Comparison of ENCODE assay signal across 17 mouse cellular contexts in the genomic region with DNA sequence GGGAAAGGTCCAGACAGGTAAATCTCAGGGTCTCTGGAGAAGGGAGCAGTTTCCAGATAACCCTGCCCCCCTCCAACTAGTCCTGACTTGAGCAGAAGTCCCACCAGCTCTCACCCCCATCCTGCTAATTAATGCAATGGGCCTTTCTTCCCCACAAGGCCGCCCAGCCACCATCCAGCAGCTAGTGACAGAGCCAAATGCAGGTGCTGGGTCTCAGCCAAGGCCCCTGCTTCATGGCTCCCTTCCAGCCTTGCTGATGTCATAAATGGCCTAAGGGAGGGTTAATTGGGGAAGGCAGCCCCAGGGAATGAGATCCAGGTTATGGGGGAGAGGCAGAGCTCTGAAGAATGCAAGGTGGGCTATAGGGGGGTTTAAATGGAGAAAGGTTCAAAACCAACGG. TPM values are rescaled to one million over a fixed set of nuclear protein-coding genes. Genes with fewer than 3 reads are reported as not detected.
DNase-seq lines count a peak whose midpoint lies in the region; ATAC-seq and TF ChIP-seq lines count a peak whose summit lies in the region.
"Had no signal": no experiment of that assay in that cellular context is flagged by ENCODE, and none has a peak within 500 bp of the region (broad histone marks: within the 10 kb centered on the region; RNA-seq: fewer than 3 reads in every experiment).

No protein-coding gene starts in this region.

- TF ChIP-seq CTCF in brain, embryonic 14.5 days (IDR thresholded peaks at IDR 0.05; ENCODE audit: borderline replicate concordance, extremely low read depth, insufficient read depth, insufficient read length) = no peak

- peak; percentile 39 for DNase-seq in heart, postnatal 4 days
- no peak for DNase-seq in heart, adult 8-10 months (ENCODE audit: low spot score)
- peak; percentile 53 for DNase-seq in Muller cell, postnatal 12 days (ENCODE audit: inconsistent ontology term)
- peak; percentile 93 for DNase-seq in brain, embryonic 14.5 days (ENCODE audit: low read depth)
- peak; percentile 10 for DNase-seq in limb, embryonic 14.5 days (ENCODE audit: low spot score)
- DNase-seq in heart, postnatal 25 days (ENCODE audit: low spot score) = no peak
- DNase-seq in gastrocnemius, postnatal 36 days = no peak
- DNase-seq in thymus, adult 18-20 months = no peak
- DNase-seq: heart, adult 11 months; heart, postnatal 14 days; thymus, postnatal 36 days had no signal

- no peak overlapping the region for H3K4me2 ChIP-seq in limb, embryonic 14.5 days (replicated peaks; ENCODE audit: low read depth, low read length, severe bottlenecking)
- H3K4me2 ChIP-seq: neural tube, embryonic 12.5 days had no signal

- H3K4me1 ChIP-seq in limb, embryonic 14.5 days (ENCODE audit: control insufficient read depth, insufficient read depth, low read length) = peaks cover 13% of the 10 kb centered on the region

- H3K9ac ChIP-seq in limb, embryonic 14.5 days (ENCODE audit: low read depth, low read length, severe bottlenecking) = no peak overlapping the region
- H3K9ac ChIP-seq: liver, embryonic 14.5 days; neural tube, embryonic 12.5 days had no signal

- no peak overlapping the region for H3K27ac ChIP-seq in limb, embryonic 14.5 days (replicated peaks; ENCODE audit: low read depth, low read length)
- H3K27ac ChIP-seq: kidney, postnatal 0 days; left cerebral cortex, adult 2 months; liver, embryonic 14.5 days; neural tube, embryonic 12.5 days had no signal

- H3K4me3 ChIP-seq in limb, embryonic 14.5 days (replicated peaks; ENCODE audit: low read length) = no peak overlapping the region
- H3K4me3 ChIP-seq: left cerebral cortex, adult 2 months; neural tube, embryonic 12.5 days had no signal

- H3K27me3 ChIP-seq in limb, embryonic 14.5 days (ENCODE audit: control insufficient read depth, insufficient read depth, low read length) = no peaks in the 10 kb centered on the region
- H3K27me3 ChIP-seq: neural tube, embryonic 12.5 days had no signal

- TF ChIP-seq POLR2A in brain, embryonic 14.5 days (IDR thresholded peaks at IDR 0.05; ENCODE audit: borderline replicate concordance, extremely low read depth, insufficient read depth, insufficient read length, poor library complexity, severe bottlenecking) = no peak
- no peak for TF ChIP-seq POLR2A in limb, embryonic 14.5 days (IDR thresholded peaks at IDR 0.05; ENCODE audit: borderline replicate concordance, extremely low read depth, insufficient read depth, insufficient read length)

- WGBS in limb, embryonic 14.5 days = 8% methylated on average over 2 of the region's 2 CpGs

- H3K36me3 ChIP-seq in limb, embryonic 14.5 days (ENCODE audit: control insufficient read depth, insufficient read depth, low read length) = no peaks in the 10 kb centered on the region
- H3K36me3 ChIP-seq: neural tube, embryonic 12.5 days had no signal

- intact Hi-C loops in heart, postnatal 25 days (cut with DNase I) = no loop called here
- intact Hi-C loops in gastrocnemius, postnatal 36 days (cut with DNase I) = loop anchor here (5.0 kb wide), 1 partner anchor 280 kb away; no protein-coding TSS in a partner anchor

- no peaks in the 10 kb centered on the region for H3K9me3 ChIP-seq in limb, embryonic 14.5 days (ENCODE audit: control insufficient read depth, low read length)
- H3K9me3 ChIP-seq: neural tube, embryonic 12.5 days had no signal

- peak; percentile 3; the same call in 1 of the 2 replicates for ATAC-seq in limb, embryonic 14.5 days (ENCODE audit: low FRiP score, low read depth)

RNA-seq across cellular contexts. Expression of a gene that starts 32.4 kb away (rescaled TPM):
- 1 to 10 TPM; 1.4 TPM for total RNA-seq in heart, postnatal 4 days (2021)
- 1 to 10 TPM; 2.1 to 3.7 (median 3.2) TPM for total RNA-seq in heart, adult 8-10 months (2022)
- 131 and 176 TPM in 2 replicates for polyA plus RNA-seq in brain, embryonic 14.5 days (2012; rRNA removed)
- polyA plus RNA-seq in limb, embryonic 14.5 days (2012; rRNA removed) = 38.0 and 41.4 TPM in 2 replicates
- 44.8 and 47.8 TPM in 2 replicates for polyA plus RNA-seq in limb, embryonic 14.5 days (2014; fragmentation: Nextera tagmentation; extraction: Ambion mirVana)
- total RNA-seq in heart, postnatal 25 days (2021) = 1 to 10 TPM; 2.4 to 2.6 TPM
- 1 to 10 TPM; 2.3 to 2.8 TPM for total RNA-seq in gastrocnemius, postnatal 36 days (2021)
- total RNA-seq: MEL had no signal

RNA-seq across cellular contexts. Expression of a gene that starts 59.4 kb away (rescaled TPM):
- under 1 TPM; 0.74 to 0.77 TPM for total RNA-seq in heart, postnatal 4 days (2021)
- 1 to 10 TPM; 2.1 to 5.0 (median 2.9) TPM for total RNA-seq in heart, adult 8-10 months (2022)
- polyA plus RNA-seq in brain, embryonic 14.5 days (2012; rRNA removed) = 22.3 and 25.0 TPM in 2 replicates
- polyA plus RNA-seq in limb, embryonic 14.5 days (2012; rRNA removed) = 2.6 and 3.2 TPM in 2 replicates
- polyA plus RNA-seq in limb, embryonic 14.5 days (2014; fragmentation: Nextera tagmentation; extraction: Ambion mirVana) = 4.1 and 4.7 TPM in 2 replicates
- under 1 TPM; 0.70 to 0.89 TPM for total RNA-seq in heart, postnatal 25 days (2021)
- total RNA-seq in gastrocnemius, postnatal 36 days (2021) = 1 to 10 TPM; 1.3 to 1.5 TPM
- total RNA-seq: MEL had no signal
- polyA plus RNA-seq: C2C12 had no signal

Comparison
In these comparisons a context has a peak if more than half of its experiments do, and no peak if none do; other contexts are left out.
1. DNase-seq: peak in heart, postnatal 4 days (single experiment), Muller cell, postnatal 12 days (single experiment), brain, embryonic 14.5 days (single experiment) and limb, embryonic 14.5 days (single experiment); none in heart, adult 8-10 months (single experiment), heart, postnatal 25 days (single experiment), gastrocnemius, postnatal 36 days (0 of 2) and thymus, adult 18-20 months (0 of 2).